Mouse (Mus musculus) kidney, postnatal 36 days (tissue): ENCODE measurements around the gene Ppm1n.

Experiments
- DNase-seq, 2 experiments: peaks; one replicate each; pipeline ENCODE4 v3.0.0; 2021 to 2022; ENCODE audit warnings: mixed read lengths in 2 of 2

Gene Ppm1n

GRCm38 (mm10) chr7:19279581-19280114, at the start of gene Ppm1n:
Gene Ppm1n (minus strand): TSS chr7:19280064.
- peak in 1 of 2 experiments; percentile 35 for DNase-seq

DNA sequence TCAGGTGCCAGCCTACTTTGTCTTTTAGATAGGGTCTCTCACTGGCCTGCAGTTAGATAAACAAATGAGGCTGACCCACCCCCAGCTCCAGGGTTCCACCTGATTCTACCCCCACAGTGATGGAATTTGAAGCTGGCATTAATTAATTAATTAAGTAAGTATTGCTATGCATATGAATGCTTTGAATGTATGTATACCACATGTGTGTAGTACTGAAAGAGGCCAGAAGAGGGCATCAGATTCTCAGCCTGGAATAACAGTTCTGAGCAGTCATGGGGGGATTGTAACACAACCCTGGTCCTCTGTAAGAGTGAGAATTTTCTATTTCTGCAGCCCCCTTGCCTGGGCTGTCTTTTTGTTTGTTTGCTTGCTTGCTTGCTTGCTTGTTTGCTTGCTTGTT, 48.6 kb upstream of the Ppm1n start:
- DNase-seq: no peak

- DNase-seq: no peak
These were observed 47.9 kb upstream of the Ppm1n start for GRCm38 (mm10) chr7:19327782-19328181.

GRCm38 (mm10) chr7:19327128-19327527, 47.3 kb upstream of the Ppm1n start:
- peak; percentile 94 to 96 for DNase-seq

DNA sequence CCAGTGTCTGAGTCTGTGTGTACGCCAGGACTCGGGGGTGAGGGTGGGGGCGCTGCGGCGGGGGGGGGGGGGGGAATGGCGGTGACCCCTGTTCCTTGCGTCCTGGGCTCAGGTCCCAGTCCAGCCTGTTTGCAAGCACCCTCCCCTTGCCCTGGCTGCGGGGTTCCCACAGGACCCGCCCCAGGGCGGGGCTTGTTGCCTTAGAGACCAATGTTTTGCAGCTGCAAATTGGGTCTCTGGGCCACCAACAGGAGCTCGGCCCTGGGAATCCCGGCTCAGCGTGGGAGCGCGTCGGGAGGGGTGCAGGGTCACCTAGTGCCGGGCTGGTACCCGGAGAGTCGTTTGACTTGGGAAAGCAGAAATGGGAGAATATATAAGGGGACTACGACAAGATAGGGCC, 46.5 kb upstream of the Ppm1n start:
- DNase-seq: peak; percentile 96 to 98

DNA sequence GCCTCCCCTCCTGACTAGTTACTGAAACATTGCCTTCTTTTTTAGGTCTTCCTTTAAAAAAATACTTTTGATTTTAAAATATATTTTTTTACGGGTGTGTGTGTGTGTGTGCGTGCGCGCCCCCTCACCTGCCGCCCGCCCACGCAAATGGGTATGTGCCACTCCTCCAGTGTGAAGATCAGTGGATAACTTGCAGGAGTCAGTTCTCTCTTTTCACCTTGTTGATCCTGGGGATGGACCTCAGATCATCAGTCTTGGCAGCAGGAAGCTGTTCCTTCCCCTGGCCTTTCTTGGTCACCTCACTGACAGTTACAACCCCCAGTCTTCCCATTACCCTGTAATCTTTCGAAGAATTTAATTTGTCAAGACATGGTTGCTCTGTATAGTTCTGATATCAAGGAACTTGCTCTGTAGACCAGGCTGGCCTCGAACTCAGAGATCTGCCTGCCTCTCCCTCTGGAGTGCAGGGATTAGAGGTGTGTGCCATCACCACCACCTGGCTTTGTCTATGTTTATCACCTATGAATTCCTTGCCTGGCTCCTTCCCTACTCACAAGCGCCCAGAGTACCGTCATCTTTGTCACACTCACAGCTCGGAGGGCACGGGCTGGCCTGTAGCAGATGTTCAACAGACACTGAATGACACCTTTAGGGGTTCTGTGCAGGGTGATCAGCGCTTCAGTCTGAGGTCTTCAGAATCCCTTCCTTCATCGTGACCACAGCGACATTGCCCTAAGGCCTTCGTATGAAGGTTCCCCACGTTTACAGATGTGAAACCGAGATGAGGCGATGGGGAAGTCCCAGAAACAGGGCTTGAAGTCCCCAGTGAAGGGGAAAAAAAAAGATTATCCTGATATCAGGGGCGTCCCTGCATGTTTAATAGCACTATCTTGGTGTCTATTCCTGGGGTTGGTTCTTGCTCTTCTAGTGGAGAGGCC, 45.7 kb upstream of the Ppm1n start:
- no peak for DNase-seq

DNA sequence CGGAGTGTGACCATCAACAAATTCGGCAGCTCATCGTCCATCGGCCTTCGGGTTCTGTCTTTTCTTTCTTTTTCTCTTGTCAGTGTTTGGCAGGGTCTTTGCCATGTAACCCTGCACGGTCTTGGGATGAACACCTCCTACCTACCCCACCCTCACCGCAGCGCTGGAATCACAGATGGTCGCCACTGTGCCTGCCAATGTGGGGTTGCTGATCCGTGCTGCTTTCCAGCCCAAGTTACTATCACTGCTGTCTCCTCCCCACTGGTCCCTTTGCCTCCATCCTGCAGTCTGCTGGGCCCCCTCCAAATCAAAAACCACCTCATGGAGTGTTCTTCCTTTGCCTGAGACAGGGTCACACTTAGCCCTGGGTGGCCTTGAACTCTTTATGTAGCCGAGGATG, 44.4 kb upstream of the Ppm1n start:
- no peak for DNase-seq

- DNase-seq: no peak
These were observed 42.6 kb upstream of the Ppm1n start for GRCm38 (mm10) chr7:19322489-19322888.

DNA sequence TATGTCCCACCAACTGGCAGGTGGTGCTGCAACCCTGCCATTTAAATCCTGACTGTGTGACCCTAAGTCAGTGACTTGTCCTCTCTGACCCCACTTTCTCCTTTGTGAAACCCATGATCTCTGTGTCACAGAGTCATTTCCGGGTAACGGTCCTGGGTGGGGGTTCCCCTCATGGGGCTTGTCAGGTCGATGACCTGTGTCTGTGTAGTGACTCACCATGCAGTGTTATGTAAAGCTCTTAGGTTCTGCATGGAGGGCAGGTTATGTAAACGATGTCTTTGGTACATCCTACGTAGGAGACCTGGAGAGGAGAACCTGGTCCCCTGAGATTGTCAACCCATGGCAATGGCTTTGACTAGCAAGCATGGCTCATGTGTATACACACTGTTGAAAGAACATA, 41.6 kb upstream of the Ppm1n start:
- no peak for DNase-seq

DNA sequence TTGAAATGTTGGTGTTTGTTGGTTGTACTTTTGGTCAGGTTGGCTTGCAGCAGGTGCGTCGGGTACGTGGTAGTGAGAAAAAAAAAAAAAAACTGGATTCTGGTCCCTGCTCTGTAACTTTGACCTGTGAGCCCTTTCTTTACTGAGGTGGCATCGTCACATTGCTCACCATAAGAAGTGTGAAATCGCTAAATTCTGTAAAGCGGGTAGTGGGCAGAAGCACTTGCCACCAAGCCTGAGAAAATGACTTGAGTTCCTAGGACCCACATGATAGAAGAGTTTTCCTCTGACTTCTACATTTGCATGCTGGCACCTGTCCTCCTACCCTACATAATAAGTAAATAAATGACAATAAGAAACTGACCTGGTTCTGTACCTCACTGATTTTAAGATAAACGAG, 40.8 kb upstream of the Ppm1n start:
- DNase-seq: no peak

DNA sequence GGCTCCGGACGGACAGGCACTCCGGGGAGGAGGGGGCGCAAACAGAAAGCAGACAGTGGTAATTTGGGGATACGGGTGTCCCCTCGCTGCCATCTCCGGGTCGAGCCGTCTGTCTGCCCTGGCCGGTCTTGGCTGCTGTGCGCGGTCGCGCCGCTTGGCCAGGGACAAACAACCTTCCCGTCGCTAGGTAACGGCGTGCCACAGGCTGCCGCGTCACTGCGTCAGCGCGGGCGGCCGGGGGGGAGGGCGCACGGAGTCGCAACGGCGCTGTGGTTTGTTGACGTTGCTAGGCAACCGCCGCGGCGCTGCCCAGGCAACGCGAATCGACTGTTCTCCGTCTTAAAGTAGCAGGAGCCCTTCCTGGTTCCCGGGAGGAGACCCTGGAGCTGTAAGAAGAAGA, 40.0 kb upstream of the Ppm1n start:
- peak; percentile 98 to 99 for DNase-seq

DNA sequence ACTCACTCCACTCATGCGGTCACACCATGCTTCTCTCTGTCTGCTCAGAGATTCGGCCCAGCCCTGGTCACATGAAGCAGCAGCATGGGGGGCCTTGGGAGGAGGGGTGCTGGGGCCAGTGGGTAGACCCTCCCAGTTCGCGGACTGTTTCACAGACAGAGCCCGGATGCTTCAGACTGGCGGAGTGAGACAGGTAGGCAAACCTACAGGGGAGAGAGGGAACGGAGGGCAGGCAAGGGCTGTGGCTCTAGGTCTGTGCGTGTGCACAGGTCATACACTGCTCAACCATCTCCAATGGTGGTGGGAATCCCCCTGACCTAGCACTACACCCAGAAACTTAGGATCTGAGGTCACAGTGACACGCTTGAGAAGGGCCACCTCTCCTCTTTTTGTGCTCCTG, 39.6 kb upstream of the Ppm1n start:
- DNase-seq: no peak

- DNase-seq: no peak
These were observed 38.8 kb upstream of the Ppm1n start for GRCm38 (mm10) chr7:19318676-19319075.

DNA sequence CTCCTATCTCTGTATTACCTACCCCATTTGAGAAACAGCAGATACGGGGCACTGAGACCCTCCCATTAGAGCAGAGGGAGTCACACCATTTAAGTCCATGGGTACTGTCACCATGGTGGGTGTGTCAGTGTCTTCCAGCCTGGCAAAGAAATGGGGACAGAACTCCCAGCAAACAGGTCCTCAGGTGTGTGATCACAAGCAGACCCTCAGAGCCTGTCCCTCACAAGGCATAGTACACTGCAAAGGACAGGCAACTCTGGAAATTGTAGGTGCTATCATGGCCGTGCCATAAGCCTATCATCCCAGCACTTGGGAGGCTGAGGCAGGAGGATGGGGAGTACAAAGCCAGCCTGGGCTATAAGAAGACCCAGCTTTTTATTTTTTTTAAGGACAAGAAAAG, 38.3 kb upstream of the Ppm1n start:
- no peak for DNase-seq

DNA sequence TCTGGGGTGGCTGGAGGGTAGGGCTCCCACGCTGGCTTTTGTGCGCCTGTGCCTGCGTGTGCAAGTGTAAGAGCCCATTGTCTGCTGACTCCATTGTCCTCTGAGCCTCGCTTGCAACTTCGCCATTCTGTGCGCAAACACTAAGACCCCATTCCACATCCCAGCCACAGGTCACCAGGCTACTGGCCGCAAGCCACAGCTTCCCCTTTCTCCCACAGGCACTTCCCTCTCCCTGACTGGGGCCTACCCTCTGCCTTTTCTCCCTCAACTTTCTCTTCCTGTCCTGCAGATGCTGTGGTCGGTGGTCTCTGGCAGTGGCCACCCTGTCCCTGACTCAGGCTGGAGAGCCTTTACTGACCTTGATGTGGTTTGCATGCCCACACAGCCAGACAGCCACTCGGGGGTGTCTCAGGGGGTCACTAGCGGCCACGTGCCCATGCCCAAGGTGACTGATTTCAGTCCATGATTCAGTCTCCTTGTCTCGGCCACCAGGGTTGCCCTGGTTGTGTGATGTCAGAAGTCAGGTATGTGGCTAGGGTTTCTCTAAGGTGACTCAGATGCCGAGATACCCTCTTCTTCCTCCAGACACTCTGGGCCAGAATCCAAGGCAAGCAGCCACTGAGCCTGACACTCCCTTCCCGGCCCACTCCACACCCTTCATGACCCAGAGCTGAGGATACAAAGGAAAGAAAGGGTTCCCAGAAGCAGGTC, 36.7 kb upstream of the Ppm1n start:
- DNase-seq: peak in 1 of 2 experiments; percentile 35

DNA sequence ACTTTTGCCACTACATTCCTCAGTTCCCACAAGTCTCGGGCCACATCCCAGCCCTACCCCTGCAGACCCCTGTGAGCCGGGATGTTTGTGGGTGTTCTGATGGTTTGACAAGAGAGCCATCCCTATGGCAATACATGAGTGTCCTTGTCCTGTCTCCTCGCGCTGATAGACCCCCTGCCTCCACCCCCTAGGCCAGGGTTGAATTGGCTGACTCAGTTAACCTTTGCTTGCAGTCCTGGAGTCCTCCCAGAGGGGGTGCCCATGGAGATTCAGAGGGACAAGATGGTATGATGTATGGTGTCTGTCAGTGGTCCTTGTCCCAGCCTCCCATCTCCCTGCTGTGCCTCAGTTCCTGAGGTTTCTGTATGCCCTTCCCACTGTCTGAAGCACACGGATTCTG, 34.2 kb upstream of the Ppm1n start:
- DNase-seq: no peak

DNA sequence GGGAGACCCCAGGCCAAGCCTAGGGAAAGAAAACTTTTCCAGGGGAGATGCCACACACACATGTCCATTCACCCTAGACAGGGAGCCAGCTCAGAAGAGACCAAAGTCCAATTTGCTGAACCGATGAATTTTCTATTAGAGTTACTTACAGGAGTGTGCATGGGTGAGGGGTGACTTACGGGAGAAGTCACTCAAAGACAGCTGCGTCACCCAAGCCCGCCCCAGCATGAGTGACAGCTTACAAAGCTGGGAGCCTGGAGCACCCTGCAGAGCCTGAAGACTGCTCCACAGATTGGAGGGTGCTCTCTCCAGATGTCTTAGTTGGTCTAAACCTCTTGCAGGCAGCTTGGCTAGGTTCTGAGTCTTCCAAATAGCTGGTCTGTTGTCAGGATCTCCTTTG, 32.1 kb upstream of the Ppm1n start:
- DNase-seq: peak; percentile 38 to 57

- DNase-seq: peak; percentile 97 to 98
These were observed 30.2 kb upstream of the Ppm1n start, which contains the start of gene Fosb for GRCm38 (mm10) chr7:19309884-19310641. Gene Fosb (minus strand): TSS chr7:19310051.

DNA sequence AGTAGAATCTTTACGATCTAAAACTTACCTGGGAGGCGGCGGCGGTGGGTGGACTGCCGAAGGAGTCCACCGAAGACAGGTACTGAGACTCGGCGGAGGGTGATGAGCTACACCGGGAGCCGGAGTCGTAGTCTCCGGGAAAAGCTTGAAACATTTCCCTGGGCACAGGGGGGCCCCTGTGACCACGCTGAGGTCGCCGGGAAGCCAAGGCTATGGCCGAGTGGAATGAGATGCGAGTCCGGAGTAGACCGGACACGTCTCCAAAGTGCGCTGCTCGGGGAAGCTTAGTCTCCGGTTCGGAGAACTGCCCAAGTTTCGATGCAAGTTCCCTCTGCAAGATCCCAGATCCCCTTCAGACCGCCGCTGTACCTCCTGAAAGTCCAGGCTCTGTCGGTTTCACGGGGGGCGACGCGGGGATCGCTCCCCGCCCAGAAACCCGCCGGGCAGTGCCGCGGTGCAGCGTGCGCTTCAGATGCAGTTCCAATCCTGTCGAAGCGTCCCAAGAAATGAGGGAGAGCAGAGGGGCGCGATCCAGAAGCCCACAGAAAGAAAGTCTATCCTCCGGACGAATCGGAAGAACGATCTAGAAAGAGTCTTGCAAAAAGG, 29.5 kb upstream of the Ppm1n start:
- DNase-seq: peak in 1 of 2 experiments; percentile 28

DNA sequence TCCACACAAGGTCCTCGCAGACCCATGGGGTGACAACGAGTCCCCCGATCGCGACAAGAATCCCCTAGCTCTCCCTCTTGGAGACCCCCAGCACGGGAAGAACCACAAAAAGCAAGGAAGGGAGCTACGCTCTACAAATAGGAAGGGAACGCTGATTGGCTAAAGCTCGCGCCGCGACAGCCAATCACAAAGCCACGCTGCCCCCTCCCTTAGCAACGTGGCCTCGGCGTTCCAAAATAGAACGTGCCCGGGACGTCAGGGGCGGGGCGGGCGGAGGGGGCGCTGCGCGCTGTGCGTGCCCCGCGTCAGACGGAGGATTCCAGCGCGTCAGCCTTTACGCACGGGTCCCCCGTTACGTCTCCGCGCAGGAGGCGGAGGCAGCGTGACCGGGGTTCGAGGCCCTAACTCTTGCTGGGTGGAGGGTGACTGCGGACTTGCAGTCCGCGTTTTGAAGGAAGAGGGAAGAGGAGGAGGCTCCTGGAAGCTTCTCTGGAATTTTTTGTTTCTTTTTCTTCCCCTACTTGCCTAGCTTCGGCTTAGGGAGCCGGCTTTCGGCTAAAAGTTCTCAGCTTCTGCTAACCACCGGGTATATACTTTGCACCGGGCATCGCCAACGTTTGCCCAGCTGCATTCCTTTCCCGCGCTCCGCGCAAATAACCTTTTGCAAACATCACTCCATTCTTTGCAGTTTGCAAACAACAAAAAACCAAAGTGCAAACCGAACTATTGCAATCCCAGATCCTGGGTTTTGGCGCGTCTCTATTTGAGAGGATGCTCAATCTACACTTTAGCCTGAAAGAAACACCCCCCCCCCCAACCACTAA, 28.8 kb upstream of the Ppm1n start:
- peak; percentile 96 to 98 for DNase-seq

DNA sequence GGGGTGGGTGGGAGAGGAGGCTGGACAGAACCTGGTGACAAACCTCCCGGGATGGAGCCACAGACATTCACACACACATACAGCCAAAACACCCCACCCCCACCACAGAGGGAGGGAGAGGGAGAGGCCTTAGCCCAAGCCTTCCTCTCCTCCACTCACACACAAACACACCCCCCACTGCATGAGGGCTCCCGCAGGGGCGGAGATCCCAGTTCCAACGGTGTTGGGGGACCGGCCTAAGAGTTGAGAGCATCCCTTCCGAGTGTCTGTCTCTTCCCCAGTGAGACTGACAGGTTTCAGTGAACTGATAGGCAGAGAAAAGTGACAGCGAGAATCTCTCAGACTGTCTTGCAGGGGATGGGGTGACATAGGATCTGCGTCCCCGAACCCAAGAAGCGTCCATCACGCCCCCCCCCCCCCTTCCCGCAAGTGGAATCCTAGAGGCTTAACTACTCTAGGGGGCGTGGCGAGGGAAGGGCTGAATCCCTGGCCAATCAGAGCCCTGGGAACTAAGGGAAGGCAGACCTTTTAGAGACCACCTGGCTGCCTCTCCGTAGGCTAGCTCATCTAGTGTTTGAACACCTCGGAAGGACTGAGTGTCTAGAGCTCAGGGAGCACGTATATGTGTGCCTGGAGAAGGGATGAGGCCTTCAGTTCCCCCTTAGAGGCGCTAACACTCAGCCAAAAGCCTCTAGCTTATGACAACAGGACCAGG, 28.0 kb upstream of the Ppm1n start:
- DNase-seq: peak; percentile 85
